Mouse (Mus musculus) heart, embryonic 14.5 days (tissue): ENCODE results near the gene Lpar6. TPM values are rescaled to one million over a fixed set of nuclear protein-coding genes. Genes with fewer than 3 reads are reported as not detected.

Experiments
- ATAC-seq: fragments of 200-750 bp; cut with Nextera tagmentation; 2 replicates; pipeline ENCODE4 v1.8.0; 2017; ENCODE audit warnings: low read depth, moderate TSS enrichment; ENCODE audit not compliant: insufficient number of reproducible peaks, insufficient read depth, low FRiP score
- H3K27ac ChIP-seq, 2 experiments: fragments of 200-500 bp in 1 of 2; fragments of 300-500 bp in 1 of 2; sonication (generic) in 1 of 2; replicated peaks in 1 of 2; 2 replicates each; pipeline ENCODE4 v1.5.1; 2012 to 2014; ENCODE audit warnings: low read depth in 2 of 2, low read length in 2 of 2, control low read depth in 1 of 2, mild to moderate bottlenecking in 1 of 2, mixed read lengths in 1 of 2; ENCODE audit not compliant: control insufficient read depth in 1 of 2, insufficient read depth in 1 of 2
- H3K27me3 ChIP-seq: fragments of 300-500 bp; sonication (generic); 2 replicates; pipeline ENCODE4 v1.6.1; 2014; ENCODE audit warnings: mild to moderate bottlenecking, low read length, control low read depth; ENCODE audit not compliant: control insufficient read depth, insufficient read depth
- H3K36me3 ChIP-seq: fragments of 300-500 bp; sonication (generic); 2 replicates; pipeline ENCODE4 v1.6.1; 2014; ENCODE audit warnings: mild to moderate bottlenecking, control low read depth, low read length, mixed read lengths; ENCODE audit not compliant: control insufficient read depth, insufficient read depth
- H3K4me1 ChIP-seq, 2 experiments: fragments of 200-500 bp in 1 of 2; fragments of 300-500 bp in 1 of 2; sonication (generic) in 1 of 2; 2 replicates each; pipeline ENCODE4 v1.6.1; 2012 to 2014; ENCODE audit warnings: low read length in 2 of 2, control low read depth in 1 of 2, mixed read lengths in 1 of 2; ENCODE audit not compliant: control insufficient read depth in 2 of 2, insufficient read depth in 2 of 2
- H3K4me2 ChIP-seq: fragments of 300-500 bp; sonication (generic); 2 replicates; pipeline ENCODE4 v1.6.1; 2014; ENCODE audit warnings: mild to moderate bottlenecking, low read length
- H3K4me3 ChIP-seq, 2 experiments: fragments of 200-500 bp in 1 of 2; fragments of 300-500 bp in 1 of 2; sonication (generic) in 1 of 2; 2 replicates each; pipeline ENCODE4 v1.5.1; 2012 to 2014; ENCODE audit warnings: low read length in 2 of 2, mild to moderate bottlenecking in 2 of 2, control low read depth in 1 of 2, low read depth in 1 of 2, moderate library complexity in 1 of 2; ENCODE audit not compliant: control insufficient read depth in 1 of 2, insufficient read depth in 1 of 2
- H3K9ac ChIP-seq: fragments of 300-500 bp; sonication (generic); 2 replicates; pipeline ENCODE4 v1.6.1; 2014; ENCODE audit warnings: mild to moderate bottlenecking, low read length
- H3K9me3 ChIP-seq: fragments of 300-500 bp; sonication (generic); 2 replicates; pipeline ENCODE4 v1.6.1; 2016; ENCODE audit warnings: low read length, control low read depth; ENCODE audit not compliant: control insufficient read depth
- WGBS: fragments of 180-500 bp; shearing (Covaris S2); extraction: QIAGEN DNeasy Blood & Tissue Kit; methylation state at CpG from one replicate; pipeline ENCODE4 v1.1.7; 2014; 5-methylcytosine and 5-hydroxymethylcytosine counted together
- polyA plus RNA-seq: library from polyadenylated mRNA; unstranded; fragments of >200 nt; fragmentation: Nextera tagmentation; extraction: Ambion mirVana; gene quantifications from 2 replicates; pipeline ENCODE4 v1.2.1, GENCODE M21; 2014

Gene Lpar6
- polyA plus RNA-seq, 1 experiment from 2014 or later, result 9.3 TPM

DNA sequence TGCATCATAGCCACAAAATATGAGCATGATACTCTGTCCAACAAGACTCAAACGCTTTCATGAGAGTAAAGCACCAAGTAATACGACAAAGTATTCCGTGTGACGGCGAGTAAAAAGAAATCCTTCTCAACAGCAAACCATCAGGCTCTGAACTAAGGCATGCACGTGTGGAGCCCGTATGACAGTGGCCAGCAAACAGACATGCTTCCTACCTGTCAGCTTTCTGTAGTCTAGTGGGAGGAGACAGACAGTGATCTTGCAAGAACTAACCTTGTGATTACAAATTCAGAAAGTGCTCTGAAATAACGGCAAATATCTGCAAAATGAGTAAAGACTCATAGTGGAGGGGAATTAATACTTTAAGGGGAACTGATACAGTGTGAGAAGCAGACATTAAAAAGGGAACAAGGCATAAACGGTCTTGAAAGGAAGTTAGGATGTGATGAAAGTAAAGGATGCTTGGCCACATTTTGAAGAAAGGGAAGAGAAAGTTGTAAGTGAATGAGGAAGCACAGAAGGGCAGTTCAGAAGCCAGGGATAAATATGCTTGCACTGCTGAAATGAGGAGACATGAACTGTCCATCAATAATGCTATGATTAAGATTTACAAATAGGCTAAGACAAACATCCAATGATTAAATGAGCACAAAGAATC is 15.3 kb upstream of the Lpar6 start:
- Histone ChIP-seq H3K4me2 (no peak overlapping the region), H3K9me3 (no peaks in the 10 kb centered on the region), H3K27me3 (no peaks in the 10 kb centered on the region), H3K27ac (no peak overlapping the region), H3K4me1 (peaks cover 3 to 13% of the 10 kb centered on the region in 2 experiments), H3K4me3 (no peak overlapping the region), H3K9ac (no peak overlapping the region), H3K36me3 (no peaks in the 10 kb centered on the region)
- no peak for ATAC-seq
- WGBS, result 86% methylated on average over 9 of the region's 9 CpGs

DNA sequence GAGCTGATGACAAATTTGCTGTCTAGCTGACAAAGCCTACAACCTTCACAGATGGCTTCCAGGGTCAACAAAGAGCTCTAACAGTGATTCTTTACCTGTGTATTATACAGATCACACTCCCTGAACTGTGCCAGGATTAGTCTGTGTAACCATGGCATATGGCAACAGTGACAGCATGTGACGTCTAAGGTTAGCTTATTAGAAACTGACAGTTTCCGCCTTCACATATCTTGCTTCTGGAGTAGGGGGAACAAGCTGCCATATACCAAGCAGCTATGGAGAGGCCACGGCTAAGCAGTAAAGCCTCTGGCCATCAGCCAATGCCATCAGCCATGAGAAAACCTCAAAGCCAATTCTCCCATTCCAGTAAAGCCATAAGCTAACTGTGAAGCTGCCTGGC is 11.3 kb upstream of the Lpar6 start:
- Histone ChIP-seq H3K36me3 (no peaks in the 10 kb centered on the region), H3K4me3 (no peak overlapping the region), H3K4me2 (no peak overlapping the region), H3K27me3 (no peaks in the 10 kb centered on the region), H3K9me3 (no peaks in the 10 kb centered on the region), H3K4me1 (peaks cover 3 to 16% of the 10 kb centered on the region in 2 experiments), H3K9ac (no peak overlapping the region), H3K27ac (peak overlapping the region; percentile 39; a peak in 2 of 4 replicates)
- ATAC-seq, result no peak
- 44% methylated on average over 3 of the region's 3 CpGs for WGBS

- Histone ChIP-seq H3K4me2 (no peak overlapping the region), H3K36me3 (no peaks in the 10 kb centered on the region), H3K27ac (peak overlapping the region in 1 of 2 experiments; percentile 51; a peak in 2 of 4 replicates), H3K4me1 (peaks cover 3 to 16% of the 10 kb centered on the region in 2 experiments), H3K9me3 (no peaks in the 10 kb centered on the region), H3K4me3 (no peak overlapping the region), H3K27me3 (no peaks in the 10 kb centered on the region), H3K9ac (no peak overlapping the region)
- 0% methylated on average over 1 of the region's 1 CpGs for WGBS
- ATAC-seq, result no peak
These were observed 10.8 kb upstream of the Lpar6 start for GRCm38 (mm10) chr14:73226849-73227248.

DNA sequence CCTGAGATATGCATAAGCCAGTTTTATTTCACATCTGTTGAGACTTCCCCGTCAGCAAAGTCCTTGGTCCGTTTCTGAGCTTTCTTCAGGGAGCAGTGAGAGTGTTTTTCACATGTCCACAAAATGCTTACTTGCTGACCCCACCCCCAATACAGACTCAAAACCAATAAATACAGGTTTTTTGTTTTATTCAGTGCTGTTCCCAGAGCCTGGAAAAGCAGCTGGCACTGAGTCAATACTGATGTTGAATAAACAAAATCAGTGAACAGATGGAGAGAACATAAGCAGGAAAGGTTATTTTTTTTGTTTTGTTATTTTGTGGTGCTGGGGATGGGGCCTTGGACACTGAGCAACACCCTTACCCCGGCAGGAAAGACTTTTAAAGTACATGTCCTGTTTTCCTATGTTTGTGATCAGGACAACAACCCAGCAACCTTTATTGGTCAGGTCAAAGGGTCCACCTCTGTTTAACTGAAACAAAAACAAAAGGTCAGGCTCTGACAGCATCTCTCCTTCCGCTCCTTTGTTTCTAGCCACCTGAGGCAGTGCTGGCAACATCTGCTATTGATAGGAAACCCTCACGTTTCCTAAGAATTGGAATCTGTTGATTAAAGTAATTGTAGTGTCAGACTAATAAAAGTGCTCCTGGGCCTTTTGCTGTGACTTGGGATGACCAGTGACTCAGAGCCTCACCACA is 6.3 kb upstream of the Lpar6 start:
- Histone ChIP-seq H3K4me3 (no peak overlapping the region), H3K36me3 (no peaks in the 10 kb centered on the region), H3K9me3 (no peaks in the 10 kb centered on the region), H3K27me3 (no peaks in the 10 kb centered on the region), H3K4me1 (peaks cover 4 to 25% of the 10 kb centered on the region in 2 experiments), H3K27ac (no peak overlapping the region; a peak in 1 of 4 replicates), H3K4me2 (no peak overlapping the region), H3K9ac (no peak overlapping the region)
- ATAC-seq, result no peak
- 59% methylated on average over 5 of the region's 5 CpGs for WGBS

GRCm38 (mm10) chr14:73234468-73235031 is 3.1 kb upstream of the Lpar6 start:
- Histone ChIP-seq H3K9me3 (no peaks in the 10 kb centered on the region), H3K27me3 (no peaks in the 10 kb centered on the region), H3K9ac (peak overlapping the region; percentile 21; the same call in 1 of the 2 replicates), H3K4me1 (peaks cover 2 to 18% of the 10 kb centered on the region in 2 experiments; a peak in 3 of 4 replicates), H3K27ac (peak overlapping the region; percentile 49 to 75), H3K36me3 (no peaks in the 10 kb centered on the region), H3K4me3 (no peak overlapping the region), H3K4me2 (no peak overlapping the region)
- ATAC-seq, result no peak
- 13% methylated on average over 2 of the region's 2 CpGs for WGBS

DNA sequence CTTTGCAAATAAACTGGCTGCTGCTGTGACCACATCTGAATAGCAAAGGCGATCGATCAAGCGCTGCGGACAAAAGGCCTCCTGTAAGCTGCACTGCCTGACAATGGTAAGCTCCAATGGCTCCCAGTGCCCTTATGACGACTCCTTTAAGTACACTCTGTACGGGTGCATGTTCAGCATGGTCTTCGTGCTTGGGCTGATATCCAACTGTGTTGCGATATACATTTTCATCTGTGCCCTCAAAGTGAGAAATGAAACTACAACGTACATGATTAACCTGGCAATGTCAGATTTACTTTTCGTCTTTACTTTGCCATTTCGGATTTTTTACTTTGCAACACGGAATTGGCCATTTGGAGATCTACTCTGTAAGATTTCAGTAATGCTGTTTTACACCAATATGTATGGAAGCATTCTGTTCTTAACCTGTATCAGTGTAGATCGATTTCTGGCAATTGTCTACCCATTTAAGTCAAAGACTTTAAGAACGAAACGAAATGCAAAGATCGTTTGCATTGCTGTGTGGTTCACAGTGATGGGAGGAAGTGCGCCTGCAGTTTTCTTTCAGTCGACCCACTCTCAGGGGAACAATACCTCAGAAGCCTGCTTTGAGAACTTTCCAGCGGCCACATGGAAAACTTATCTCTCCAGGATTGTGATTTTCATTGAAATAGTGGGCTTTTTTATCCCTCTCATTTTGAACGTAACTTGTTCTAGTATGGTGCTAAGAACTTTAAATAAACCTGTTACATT is 979 bp downstream of the Lpar6 start:
- peak; percentile 84 for ATAC-seq
- WGBS, result under 1% methylated on average over 20 of the region's 20 CpGs
- H3K9me3 ChIP-seq, result no peaks in the 10 kb centered on the region

GRCm38 (mm10) chr14:73239291-73239690 is 1.6 kb downstream of the Lpar6 start:
- WGBS, result 1% methylated on average over 6 of the region's 6 CpGs
- ATAC-seq, result no peak
- Histone ChIP-seq H3K4me2 (peak overlapping the region; percentile 55), H3K27ac (peak overlapping the region; percentile 87 to 98), H3K4me3 (peak overlapping the region; percentile 53 to 87), H3K4me1 (peaks cover 1 to 21% of the 10 kb centered on the region in 2 experiments; a peak in 3 of 4 replicates), H3K9ac (peak overlapping the region; percentile 84), H3K9me3 (no peaks in the 10 kb centered on the region), H3K36me3 (peaks cover 12% of the 10 kb centered on the region; the same call in 1 of the 2 replicates), H3K27me3 (no peaks in the 10 kb centered on the region)

More for the DNA sequence above, 979 bp downstream of the Lpar6 start:
- H3K36me3 ChIP-seq, result peaks cover 12% of the 10 kb centered on the region; the same call in 1 of the 2 replicates
- peak overlapping the region; percentile 55 for H3K4me2 ChIP-seq
- no peaks in the 10 kb centered on the region for H3K27me3 ChIP-seq
- H3K27ac ChIP-seq, result peak overlapping the region; percentile 87 to 98
- H3K4me1 ChIP-seq, result peaks cover 2 to 23% of the 10 kb centered on the region in 2 experiments; a peak in 3 of 4 replicates
- peak overlapping the region; percentile 84 for H3K9ac ChIP-seq
- peak overlapping the region; percentile 53 to 87 for H3K4me3 ChIP-seq
